Mouse (Mus musculus): ENCODE measurements around the gene Tmem131.
A peak's percentile ranks its signal among the peaks of the same experiment; 100 is the strongest.

Gene Tmem131

DNA sequence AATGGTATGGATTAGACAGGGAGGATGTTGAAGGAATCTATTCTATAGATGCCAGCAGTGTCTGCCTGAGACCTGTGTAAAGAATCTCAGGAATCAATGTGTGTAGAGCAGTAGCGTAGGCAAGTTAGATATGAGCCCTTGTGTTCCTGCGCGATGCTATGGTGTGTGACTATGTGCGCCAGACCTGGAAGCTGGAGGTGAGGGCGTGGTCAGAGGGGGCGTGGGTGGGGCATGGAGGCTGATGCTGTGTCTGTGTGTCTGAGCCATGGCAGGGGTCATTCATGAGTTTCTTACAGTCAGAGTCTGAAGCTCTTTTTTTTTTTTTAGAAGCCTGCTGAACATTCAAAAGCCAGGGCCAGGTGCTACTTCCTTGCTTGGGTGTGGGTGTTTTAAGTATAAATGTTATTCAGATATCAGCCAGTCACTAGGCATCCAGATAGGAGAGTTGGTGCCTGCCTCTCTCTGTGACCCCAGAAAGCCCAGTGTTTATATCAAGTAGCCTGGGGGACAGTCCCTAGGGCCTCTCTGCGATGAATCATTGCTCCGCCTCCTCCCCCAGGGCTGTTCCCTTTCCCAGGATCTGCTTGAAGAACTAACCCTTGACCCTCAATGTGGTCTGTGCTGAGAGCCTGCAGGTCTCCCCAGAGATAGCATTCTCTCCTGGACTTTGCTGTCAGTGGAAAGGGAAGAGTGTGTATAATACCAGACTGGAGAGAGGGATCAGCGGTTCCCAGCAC, 171.1 kb downstream of the Tmem131 start:
- no peak for DNase-seq (ENCODE audit: low spot score)

DNA sequence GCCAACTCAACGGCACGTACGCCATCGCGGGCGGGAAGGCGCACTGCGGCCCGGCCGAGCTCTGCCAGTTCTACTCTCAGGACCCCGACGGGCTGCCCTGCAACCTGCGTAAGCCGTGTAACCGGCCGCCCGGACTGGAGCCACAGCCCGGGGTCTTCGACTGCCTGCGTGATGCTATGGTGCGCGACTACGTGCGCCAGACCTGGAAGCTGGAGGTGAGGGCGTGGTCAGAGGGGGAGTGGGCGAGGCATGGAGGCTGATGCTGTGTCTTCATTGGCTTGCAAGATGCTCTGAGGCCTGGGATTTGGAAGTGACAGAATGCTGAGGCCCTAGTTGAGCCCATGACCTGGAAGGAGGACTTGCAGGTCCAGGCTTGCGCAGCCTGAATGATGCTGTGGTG, 172.5 kb downstream of the Tmem131 start:
- DNase-seq (ENCODE audit: low spot score), result no peak

DNA sequence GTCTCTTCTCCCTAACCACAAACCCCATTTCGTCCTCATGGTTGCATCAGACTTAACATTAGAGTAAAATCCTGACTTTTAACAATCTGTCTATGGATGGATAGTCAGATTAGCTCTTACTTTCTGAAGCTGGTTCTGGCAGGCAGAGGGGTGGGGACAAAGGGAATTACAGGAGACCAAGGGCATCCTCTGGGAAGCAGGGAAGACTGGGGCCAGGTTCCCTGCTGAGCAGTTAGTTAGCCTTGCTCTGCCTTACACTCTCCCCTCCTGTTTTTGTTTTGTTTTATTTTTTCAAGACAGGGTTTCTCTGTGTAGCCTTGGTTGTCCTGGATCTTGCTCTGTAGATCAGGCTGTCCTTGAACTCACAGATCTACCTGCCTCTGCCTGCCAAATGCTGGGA, 173.5 kb downstream of the Tmem131 start:
- no peak for DNase-seq (ENCODE audit: low spot score)

DNA sequence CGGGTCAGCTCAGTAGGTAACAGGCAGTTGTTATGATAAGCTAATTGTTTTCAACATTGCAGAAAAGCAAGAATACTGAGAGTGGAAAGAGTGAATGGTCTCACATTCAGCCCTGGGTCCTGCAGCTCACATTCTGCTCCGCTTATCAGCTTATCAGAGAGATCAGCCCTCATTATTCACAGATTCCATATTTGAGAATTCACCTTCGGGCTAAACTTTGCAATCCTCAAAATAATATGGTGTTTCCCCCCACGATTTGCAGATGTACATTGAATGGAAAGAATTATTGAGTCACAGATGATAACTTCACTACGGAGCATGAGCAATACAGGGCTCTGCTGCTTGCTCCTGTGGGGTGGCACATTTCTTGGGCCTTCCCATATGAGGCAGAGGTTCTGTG, 174.7 kb downstream of the Tmem131 start:
- no peak for DNase-seq (ENCODE audit: low spot score)

DNA sequence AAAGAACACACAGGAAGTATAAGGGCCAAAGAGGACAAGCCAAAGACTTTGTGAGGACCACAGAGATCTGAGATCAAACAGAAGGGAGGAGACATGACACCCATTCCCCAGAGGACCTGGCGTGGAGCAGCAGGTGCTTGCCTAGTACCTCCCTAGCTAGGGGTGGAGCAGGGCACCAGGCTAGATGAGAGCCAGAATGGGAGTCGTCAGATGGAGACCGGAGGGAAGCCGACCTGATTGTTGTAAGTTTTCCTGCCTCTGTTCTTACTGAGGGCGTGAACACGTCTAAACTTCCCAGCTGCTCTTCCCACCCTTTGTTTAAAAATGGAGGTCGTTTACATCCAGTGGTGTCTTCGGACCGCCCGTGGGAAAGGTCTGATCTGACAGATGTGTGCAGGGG, 176.1 kb downstream of the Tmem131 start:
- DNase-seq (ENCODE audit: low spot score), result no peak

DNA sequence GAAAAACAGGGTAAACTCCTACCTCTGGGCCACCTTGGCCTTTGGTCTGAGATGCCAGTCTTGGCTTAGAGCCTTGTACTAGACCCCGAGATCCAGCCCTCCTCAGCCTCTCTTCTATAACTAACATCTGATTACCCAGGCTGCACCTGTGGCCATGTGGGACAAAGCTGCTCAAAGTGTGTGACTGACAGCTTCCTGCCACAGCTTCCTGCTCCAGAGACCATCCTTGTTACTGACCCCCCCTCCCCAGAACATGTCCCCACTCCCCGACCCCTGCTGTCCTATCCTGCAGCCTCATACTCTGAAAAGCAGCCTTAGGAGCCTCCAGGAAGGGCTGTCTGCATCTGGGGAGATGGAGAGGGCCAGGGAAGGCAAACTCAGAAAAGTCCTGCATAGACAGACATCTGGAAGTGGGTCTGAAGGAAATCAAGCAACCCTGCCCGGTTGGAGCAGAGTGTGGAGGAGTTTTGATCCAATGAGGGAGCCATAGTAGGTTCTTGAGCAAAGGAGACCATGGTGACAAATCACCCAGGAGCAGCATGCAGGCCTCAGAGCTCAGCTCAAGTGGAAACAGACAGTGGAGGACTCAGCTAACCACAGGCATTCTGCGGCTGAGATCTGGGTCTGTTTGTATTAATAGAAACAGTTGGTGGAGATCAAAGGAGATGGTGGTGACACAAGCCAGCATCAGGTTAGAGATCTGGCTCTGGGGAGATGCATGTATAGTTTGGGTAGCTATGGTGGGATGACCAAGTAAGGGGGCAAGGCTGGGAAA, 176.8 kb downstream of the Tmem131 start:
- DNase-seq (ENCODE audit: low spot score), result no peak

DNA sequence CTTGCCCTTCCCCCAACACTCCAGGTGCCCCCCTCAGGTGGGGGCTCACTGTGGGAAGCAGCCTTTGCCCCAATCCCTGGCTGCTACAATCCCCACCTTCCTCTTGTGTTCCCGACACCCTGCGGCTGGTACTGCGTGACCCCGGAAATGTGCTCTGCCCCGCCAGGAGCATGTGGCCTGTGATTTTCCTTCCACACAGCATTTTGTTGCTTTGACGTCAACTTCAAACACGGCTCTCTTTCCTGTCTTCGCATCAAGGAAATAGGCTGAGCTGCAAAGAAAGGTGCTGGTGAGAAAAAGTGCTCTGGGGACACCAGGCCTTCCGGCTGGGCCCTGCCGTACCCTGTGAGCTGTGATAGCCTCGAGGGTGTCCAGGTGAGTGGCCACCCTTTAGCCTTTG, 181.9 kb downstream of the Tmem131 start, which contains the start of gene Zap70:
Zap70 (plus strand) TSS at position 231 of the 400 bp plus-strand sequence.
- no peak for DNase-seq (ENCODE audit: low spot score)

DNA sequence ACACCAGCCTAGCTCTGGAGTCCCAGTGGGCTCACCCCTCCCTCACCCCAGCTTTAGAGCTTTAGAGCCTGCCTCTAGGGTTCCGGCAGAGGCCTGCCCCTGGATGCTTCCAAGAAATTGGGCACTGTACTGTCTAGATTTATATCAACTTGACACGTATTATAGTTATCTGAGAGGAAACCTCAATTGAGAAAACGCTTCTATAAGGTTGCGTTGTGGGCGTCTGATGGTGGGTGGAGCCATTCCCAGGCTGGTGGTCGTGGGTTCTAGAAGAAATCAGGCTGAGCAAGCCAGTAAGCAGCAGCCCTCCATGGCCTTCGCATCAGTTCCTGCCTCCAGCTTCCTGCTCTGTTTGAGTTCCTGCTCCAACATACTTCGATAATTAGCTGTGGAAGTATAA, 182.4 kb downstream of the Tmem131 start:
- no peak for DNase-seq (ENCODE audit: low spot score)

DNA sequence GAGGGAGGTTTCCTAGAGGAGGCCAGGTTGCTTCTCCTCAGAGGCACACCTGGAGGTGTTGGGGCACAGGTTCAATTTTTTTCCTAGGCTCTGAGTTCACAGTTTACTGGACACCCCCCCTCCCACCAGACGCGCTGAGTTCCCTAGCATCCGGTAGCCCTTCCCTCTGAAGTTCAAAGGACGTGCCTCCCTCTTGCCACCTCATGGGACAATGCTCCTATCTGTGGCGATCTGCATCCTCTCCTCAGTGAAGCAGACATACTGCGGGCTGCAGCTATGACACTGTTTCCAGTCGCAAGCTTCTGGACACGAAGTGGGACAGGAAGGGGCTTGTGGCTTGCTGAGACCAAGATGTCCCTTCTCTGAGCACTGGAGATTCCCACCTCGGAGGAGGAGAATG, 183.1 kb downstream of the Tmem131 start:
- DNase-seq (ENCODE audit: low spot score), result no peak

DNA sequence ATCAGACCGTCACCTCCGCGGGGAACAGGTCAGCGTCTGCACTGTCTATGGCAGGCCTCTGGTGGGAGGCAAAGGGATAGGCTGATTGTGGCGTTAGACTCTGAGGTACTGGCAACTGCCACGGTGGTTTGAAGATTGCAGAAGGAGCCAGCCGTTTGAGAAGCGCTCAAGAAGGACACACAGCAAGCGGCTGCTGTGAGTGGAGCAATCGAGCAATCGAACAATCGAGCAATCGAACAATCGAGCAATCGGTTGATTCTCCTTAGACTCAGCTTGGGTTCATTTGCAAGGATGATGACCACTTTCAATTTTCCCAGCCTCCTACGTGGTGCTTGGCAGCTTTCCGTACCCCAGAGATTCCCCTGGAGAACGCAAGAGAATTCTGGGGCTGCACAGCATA, 184.4 kb downstream of the Tmem131 start:
- DNase-seq (ENCODE audit: low spot score), result no peak

DNA sequence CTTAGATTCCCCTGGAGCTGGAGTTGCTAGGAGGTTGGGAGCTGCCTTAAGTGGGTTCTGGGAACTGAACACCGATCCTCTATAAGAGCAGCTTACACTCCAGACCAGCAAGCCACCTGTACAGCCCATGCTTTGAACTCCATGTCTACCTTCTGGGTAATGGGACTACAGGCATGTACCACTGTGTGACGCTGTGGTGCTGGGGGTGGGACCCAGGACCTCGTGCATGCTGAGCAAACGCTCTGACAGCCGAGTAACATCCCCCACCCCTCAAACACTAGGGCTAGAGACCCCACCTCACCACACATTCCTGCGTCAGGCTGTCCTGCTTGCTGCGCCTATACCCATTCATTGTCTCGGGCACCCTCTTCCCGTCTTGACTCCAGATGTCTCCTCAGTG, 184.9 kb downstream of the Tmem131 start:
- DNase-seq (ENCODE audit: low spot score), result no peak

DNA sequence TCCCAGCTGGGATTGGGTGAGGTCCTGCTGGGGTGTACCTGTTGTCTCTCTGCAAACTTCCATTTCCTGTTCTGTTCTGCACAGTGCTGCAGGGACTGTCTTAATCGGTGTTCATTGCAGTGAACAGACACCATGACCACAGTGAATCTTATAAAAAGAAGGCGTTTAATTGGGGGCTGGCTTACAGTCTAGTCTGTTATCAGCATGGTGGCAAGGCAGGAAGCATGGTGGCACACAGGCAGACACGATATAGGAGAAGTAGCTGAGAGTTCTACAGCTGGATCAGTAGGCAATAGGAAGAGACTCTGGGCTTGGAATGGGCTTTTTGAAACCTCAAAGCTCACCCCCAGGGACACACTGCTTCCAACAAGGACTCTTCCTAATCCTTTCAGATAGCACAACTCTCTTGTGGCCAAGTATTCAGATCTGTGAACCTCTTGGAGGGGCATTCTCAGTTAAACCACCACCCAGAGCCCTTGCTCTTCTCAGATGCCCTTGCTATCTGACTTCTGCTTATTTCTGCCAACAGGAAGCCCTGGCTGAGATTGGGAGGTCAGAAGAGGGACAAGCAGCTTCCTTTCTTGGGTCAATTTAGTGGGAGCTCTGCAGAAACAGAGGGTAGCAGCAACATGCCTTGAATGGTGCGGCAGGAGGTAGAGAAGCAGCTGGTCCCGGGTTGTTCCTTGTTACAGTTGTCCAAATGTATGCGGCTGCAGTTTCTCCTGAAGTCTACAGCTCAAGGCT, 189.4 kb downstream of the Tmem131 start:
- no peak for DNase-seq (ENCODE audit: low spot score)

DNA sequence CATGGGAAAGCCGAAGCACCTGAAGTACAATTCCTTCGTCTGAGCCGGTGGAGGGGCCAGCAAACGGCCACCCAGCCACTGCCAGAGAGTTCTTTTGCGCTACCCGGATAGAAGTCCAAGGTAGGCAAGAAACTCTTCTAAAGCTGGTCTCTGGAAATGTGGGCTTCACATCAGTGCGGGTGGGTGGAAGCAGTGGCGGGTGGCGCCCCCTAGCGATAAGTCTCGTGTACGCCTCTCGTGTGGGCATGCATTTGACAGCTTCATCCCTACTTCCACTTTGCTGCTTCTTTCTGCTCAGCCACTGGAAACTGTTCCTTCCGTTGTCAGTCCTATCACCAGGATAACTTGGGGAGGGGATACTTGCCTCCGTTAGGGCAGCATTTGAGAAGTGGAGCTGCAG, 197.0 kb downstream of the Tmem131 start:
- DNase-seq (ENCODE audit: low spot score), result no peak

DNA sequence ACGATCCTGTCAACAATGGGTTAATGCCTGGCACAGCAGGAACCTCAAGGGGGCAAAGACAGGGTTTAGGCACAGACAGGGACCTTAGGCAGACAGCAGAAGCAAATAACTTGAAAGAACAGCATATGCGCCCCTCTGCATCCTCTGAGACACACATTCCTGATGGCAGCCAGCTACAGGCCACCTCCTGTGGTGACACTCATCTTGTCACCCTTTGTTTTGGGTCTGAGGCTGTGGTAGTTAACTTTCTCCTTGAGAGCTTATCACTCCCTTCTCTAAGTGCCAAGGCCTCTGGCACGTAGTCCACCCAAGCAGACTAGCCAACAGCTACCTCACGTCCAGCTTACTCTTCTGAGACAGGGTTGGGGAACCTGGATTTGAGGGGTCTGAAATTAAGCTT, 197.8 kb downstream of the Tmem131 start:
- no peak for DNase-seq (ENCODE audit: low spot score)

DNA sequence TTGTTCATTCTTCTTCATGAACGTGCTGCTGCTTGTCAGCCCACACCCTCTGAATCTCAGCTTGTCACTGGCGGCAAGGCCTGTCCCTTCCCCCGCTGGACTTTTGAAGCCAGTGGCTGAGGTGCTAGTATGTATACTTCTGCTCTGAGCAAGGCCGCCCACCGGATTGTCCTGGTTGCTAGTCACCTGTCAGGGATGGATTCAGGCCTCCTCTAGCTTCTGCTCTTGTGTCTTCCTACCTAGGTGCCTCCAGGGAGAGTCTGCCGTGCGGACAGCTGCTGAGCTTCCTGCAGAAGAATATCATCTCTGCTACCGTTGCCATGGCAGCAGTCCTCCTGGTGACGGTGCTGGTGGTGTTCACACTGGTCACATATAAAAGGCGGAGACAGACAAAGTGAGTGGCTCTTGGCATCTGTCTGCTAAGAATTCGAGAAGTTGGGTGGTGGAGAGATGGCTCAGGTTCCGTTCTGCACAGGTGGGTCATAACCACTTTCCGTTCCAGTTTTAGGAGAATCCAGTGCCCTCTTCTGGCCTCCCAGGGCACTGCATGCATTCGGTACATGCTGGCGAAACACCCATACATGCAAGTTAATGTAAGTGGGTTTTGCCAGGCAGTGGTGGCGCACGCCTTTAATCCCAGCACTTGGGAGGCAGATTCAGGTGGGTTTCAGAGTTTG, 199.1 kb downstream of the Tmem131 start:
- peak; percentile 11 for DNase-seq (ENCODE audit: low spot score)

DNA sequence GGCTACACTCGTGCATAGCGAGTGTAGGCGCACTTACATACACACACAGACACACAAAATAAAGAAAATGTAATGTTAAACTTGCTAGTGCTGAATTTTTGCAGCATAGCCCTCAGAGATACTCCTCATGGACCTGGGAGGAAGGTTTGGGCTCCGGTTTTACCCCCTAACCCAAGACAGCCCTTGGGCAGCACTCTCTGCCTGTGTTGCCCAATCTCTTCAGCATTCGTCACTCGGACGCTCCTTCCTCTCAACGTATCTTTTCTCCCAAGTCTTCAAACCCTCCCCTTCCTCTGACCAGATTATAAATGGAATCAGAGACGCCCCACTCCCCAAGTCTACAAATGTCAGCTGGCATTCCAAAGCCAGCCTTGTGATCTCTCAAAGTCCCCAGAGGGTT, 200.4 kb downstream of the Tmem131 start:
- DNase-seq (ENCODE audit: low spot score), result no peak

Measured in ovary, adult 18-20 months (tissue).